In genomic region chr3:137193873-137194272, GRCm38 (mm10) we compare ENCODE assay signal across 21 mouse cellular contexts.
"Had no signal": no experiment of that assay in that cellular context is flagged by ENCODE, and none has a peak within 500 bp of the region (broad histone marks: within the 10 kb centered on the region; RNA-seq: fewer than 3 reads in every experiment).

No protein-coding gene starts in this region.

- H3K4me2 ChIP-seq: lung, embryonic 15.5 days; midbrain, embryonic 11.5 days; midbrain, embryonic 13.5 days; midbrain, embryonic 15.5 days; neural tube, embryonic 13.5 days; neural tube, embryonic 15.5 days had no signal

- H3K27ac ChIP-seq: lung, embryonic 15.5 days; macrophage; midbrain, embryonic 13.5 days; midbrain, embryonic 15.5 days; neural tube, embryonic 13.5 days; neural tube, embryonic 15.5 days had no signal

- H3K36me3 ChIP-seq: lung, embryonic 15.5 days; midbrain, embryonic 13.5 days; midbrain, embryonic 15.5 days; neural tube, embryonic 13.5 days; neural tube, embryonic 15.5 days had no signal

- ATAC-seq: liver, postnatal 0 days; lung, postnatal 0 days; midbrain, embryonic 13.5 days; midbrain, embryonic 15.5 days had no signal

- H3K27me3 ChIP-seq: lung, embryonic 15.5 days; megakaryocyte, embryonic 14.5 days; midbrain, embryonic 13.5 days; midbrain, embryonic 15.5 days; neural tube, embryonic 13.5 days; neural tube, embryonic 15.5 days had no signal

- H3K4me3 ChIP-seq: lung, embryonic 15.5 days; megakaryocyte, embryonic 14.5 days; midbrain, embryonic 13.5 days; midbrain, embryonic 15.5 days; neural tube, embryonic 13.5 days; neural tube, embryonic 15.5 days had no signal

- H3K9ac ChIP-seq: liver, postnatal 0 days; lung, embryonic 15.5 days; midbrain, embryonic 13.5 days; midbrain, embryonic 15.5 days; neural tube, embryonic 13.5 days; neural tube, embryonic 15.5 days had no signal

- DNase-seq: liver, postnatal 0 days; lung, adult 2 months; lung, postnatal 14 days; lung, postnatal 36 days; retina, postnatal 1 day; right cerebral cortex, adult 18-20 months; right cerebral cortex, postnatal 25 days; right cerebral cortex, postnatal 4 days; spleen, adult 18-20 months; thymus, adult 18-20 months; thymus, postnatal 14 days; thymus, postnatal 36 days had no signal

- H3K9me3 ChIP-seq: lung, embryonic 15.5 days; megakaryocyte, embryonic 14.5 days; midbrain, embryonic 13.5 days; midbrain, embryonic 15.5 days; neural tube, embryonic 13.5 days; neural tube, embryonic 15.5 days had no signal

- H3K4me1 ChIP-seq: lung, embryonic 15.5 days; midbrain, embryonic 13.5 days; midbrain, embryonic 15.5 days; neural tube, embryonic 13.5 days; neural tube, embryonic 15.5 days had no signal
